Mouse (Mus musculus) heart, postnatal 0 days (tissue): ENCODE data around the gene Cyp2j8.

Source experiments
- CTCF ChIP-seq: IDR thresholded peaks from 2 replicates; pipeline ENCODE4 v1.5.1; 2016; ENCODE audit warnings: antibody characterized with exemption, control low read depth, low read depth
- EP300 ChIP-seq: IDR thresholded peaks from 2 replicates; pipeline ENCODE4 v1.6.1; 2016; ENCODE audit warnings: antibody characterized with exemption, low read depth

- TF ChIP-seq EP300: no peak
- TF ChIP-seq CTCF: no peak
Observed at GRCm38 (mm10) chr4:96545976-96546375, 38.8 kb upstream of the Cyp2j8 start.
